Mouse (Mus musculus) ES-Bruce4 (cell line): ENCODE measurements around the gene Apoe. TPM values are rescaled to one million over a fixed set of nuclear protein-coding genes. Genes with fewer than 3 reads are reported as not detected.

ENCODE experiments used
- H3K27ac ChIP-seq: 2 replicates; pipeline ENCODE4 v1.5.1; 2012; ENCODE audit warnings: low read length, inconsistent platforms; ENCODE audit not compliant: insufficient read depth
- H3K27me3 ChIP-seq: 2 replicates; pipeline ENCODE4 v1.6.1; 2012; ENCODE audit warnings: mild to moderate bottlenecking, low read length, inconsistent platforms; ENCODE audit not compliant: control insufficient read depth, poor library complexity, insufficient read depth, severe bottlenecking
- H3K36me3 ChIP-seq: 2 replicates; pipeline ENCODE4 v1.6.1; 2012; ENCODE audit warnings: inconsistent platforms, mild to moderate bottlenecking, low read length, moderate library complexity; ENCODE audit not compliant: control insufficient read depth, poor library complexity, insufficient read depth, severe bottlenecking
- H3K4me1 ChIP-seq: one replicate; pipeline ENCODE4 v1.8.1; 2011; ENCODE audit warnings: low read length; ENCODE audit not compliant: control insufficient read depth, insufficient read depth
- H3K4me3 ChIP-seq: 2 replicates; pipeline ENCODE4 v1.5.1; 2011; ENCODE audit warnings: low read depth, mild to moderate bottlenecking, low read length
- H3K9ac ChIP-seq: 2 replicates; pipeline ENCODE4 v1.6.1; 2012; ENCODE audit warnings: low read depth, mild to moderate bottlenecking, inconsistent platforms; ENCODE audit not compliant: poor library complexity, severe bottlenecking
- H3K9me3 ChIP-seq: replicated peaks from 2 replicates; pipeline ENCODE4 v1.6.1; 2012; ENCODE audit warnings: mild to moderate bottlenecking, low read length, inconsistent platforms; ENCODE audit not compliant: control insufficient read depth, poor library complexity, insufficient read depth, severe bottlenecking
- CTCF ChIP-seq: IDR thresholded peaks from one replicate; pipeline ENCODE4 v1.8.1; 2011; ENCODE audit warnings: low read depth, low read length
- EP300 ChIP-seq: IDR thresholded peaks from 2 replicates; pipeline ENCODE4 v1.6.1; 2011; ENCODE audit warnings: low read depth, low read length; ENCODE audit not compliant: insufficient read depth
- POLR2A ChIP-seq: IDR thresholded peaks from one replicate; pipeline ENCODE4 v1.8.1; 2011; ENCODE audit warnings: low read length; ENCODE audit not compliant: insufficient read depth
- polyA plus RNA-seq: library from polyadenylated mRNA; stranded (reverse); fragments of >200 nt; gene quantifications from 2 replicates; pipeline ENCODE4 v1.2.4, GENCODE M21; 2011; ENCODE audit warnings: low read depth; ENCODE audit not compliant: missing spikeins, insufficient read depth, insufficient read length

The Apoe gene
- polyA plus RNA-seq, 1 experiment = 1,048 TPM

- TF ChIP-seq CTCF = no peak
- TF ChIP-seq EP300 = no peak
- no peak for TF ChIP-seq POLR2A
- no peaks in the 10 kb centered on the region for H3K36me3 ChIP-seq
- H3K27ac ChIP-seq = no peak overlapping the region
- no peaks in the 10 kb centered on the region for H3K27me3 ChIP-seq
- peaks cover 5% of the 10 kb centered on the region for H3K4me1 ChIP-seq
- H3K9ac ChIP-seq = no peak overlapping the region
- no peak overlapping the region for H3K4me3 ChIP-seq
- no peaks in the 10 kb centered on the region for H3K9me3 ChIP-seq
Observed at GRCm38 (mm10) chr7:19678901-19679300, 20.1 kb downstream of the Apoe start.

- no peak within 1 kb of the TSS for H3K27ac ChIP-seq
- TF ChIP-seq CTCF (no peak), EP300 (no peak), POLR2A (no peak)
Observed at GRCm38 (mm10) chr7:19677872-19678271, 21.1 kb downstream of the Apoe start, which contains the start of gene Apoc2. TSS of gene Apoc2 (minus strand) at chr7:19677941.

GRCm38 (mm10) chr7:19676662-19677061 is 22.3 kb downstream of the Apoe start:
- H3K9me3 ChIP-seq = no peaks in the 10 kb centered on the region
- H3K4me3 ChIP-seq = no peak overlapping the region
- TF ChIP-seq POLR2A (no peak), CTCF (no peak), EP300 (no peak)
- H3K27ac ChIP-seq = no peak overlapping the region
- H3K36me3 ChIP-seq = no peaks in the 10 kb centered on the region
- H3K4me1 ChIP-seq = no peaks in the 10 kb centered on the region
- no peak overlapping the region for H3K9ac ChIP-seq
- H3K27me3 ChIP-seq = no peaks in the 10 kb centered on the region

More at GRCm38 (mm10) chr7:19677872-19678271, 21.1 kb downstream of the Apoe start, which contains the start of gene Apoc2:
- Histone ChIP-seq H3K9ac (no peak within 1 kb of the TSS), H3K36me3 (no peaks in the 10 kb centered on the region), H3K4me1 (peaks cover 3% of the 10 kb centered on the region), H3K4me3 (no peak within 1 kb of the TSS), H3K9me3 (no peaks in the 10 kb centered on the region), H3K27me3 (no peaks in the 10 kb centered on the region)

- Histone ChIP-seq H3K27ac (no peak overlapping the region), H3K36me3 (no peaks in the 10 kb centered on the region), H3K4me1 (no peaks in the 10 kb centered on the region), H3K27me3 (no peaks in the 10 kb centered on the region), H3K9ac (no peak overlapping the region), H3K4me3 (no peak overlapping the region), H3K9me3 (no peaks in the 10 kb centered on the region)
- TF ChIP-seq POLR2A = no peak
- no peak for TF ChIP-seq EP300
- no peak for TF ChIP-seq CTCF
Observed at GRCm38 (mm10) chr7:19675824-19676223, 23.2 kb downstream of the Apoe start.

- no peak overlapping the region for H3K27ac ChIP-seq
Observed at GRCm38 (mm10) chr7:19673083-19673699, 25.8 kb downstream of the Apoe start.

GRCm38 (mm10) chr7:19671511-19671910 is 27.5 kb downstream of the Apoe start:
- no peak overlapping the region for H3K9ac ChIP-seq
- H3K4me3 ChIP-seq = no peak overlapping the region
- H3K27me3 ChIP-seq = no peaks in the 10 kb centered on the region
- H3K36me3 ChIP-seq = no peaks in the 10 kb centered on the region
- no peaks in the 10 kb centered on the region for H3K9me3 ChIP-seq
- H3K27ac ChIP-seq = no peak overlapping the region
- TF ChIP-seq CTCF (no peak), POLR2A (no peak), EP300 (no peak)
- H3K4me1 ChIP-seq = no peaks in the 10 kb centered on the region

More at GRCm38 (mm10) chr7:19673083-19673699, 25.8 kb downstream of the Apoe start:
- no peak overlapping the region for H3K4me3 ChIP-seq
- no peak overlapping the region for H3K9ac ChIP-seq
- TF ChIP-seq CTCF = no peak
- TF ChIP-seq EP300 = no peak
- TF ChIP-seq POLR2A = no peak
- no peaks in the 10 kb centered on the region for H3K9me3 ChIP-seq
- no peaks in the 10 kb centered on the region for H3K36me3 ChIP-seq
- no peaks in the 10 kb centered on the region for H3K4me1 ChIP-seq
- H3K27me3 ChIP-seq = no peaks in the 10 kb centered on the region
